In the genomic region with DNA sequence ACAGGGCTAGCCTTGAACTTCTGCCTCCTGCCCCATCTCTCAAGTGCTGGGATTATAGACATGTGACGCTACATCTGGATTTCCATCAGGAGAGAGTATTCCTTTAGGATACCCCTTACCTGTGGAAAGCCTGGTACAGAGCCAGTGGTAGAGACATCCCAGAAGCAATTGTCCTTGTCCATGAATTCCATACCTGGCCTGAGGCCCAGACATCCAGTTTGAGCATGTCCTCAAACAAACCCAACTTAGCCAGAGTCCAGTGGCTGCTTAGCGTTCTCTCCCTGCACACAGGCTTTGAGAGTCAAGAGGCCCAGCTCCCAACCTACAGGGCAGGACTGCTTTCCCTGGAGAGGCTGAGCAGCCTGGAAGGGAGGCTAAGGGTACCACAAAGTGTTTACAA, we compare ENCODE assay signal across 29 mouse cellular contexts. TPM values are rescaled to one million over a fixed set of nuclear protein-coding genes. Genes with fewer than 3 reads are reported as not detected.
DNase-seq lines count a peak whose midpoint lies in the region; ATAC-seq and TF ChIP-seq lines count a peak whose summit lies in the region.
"Had no signal": no experiment of that assay in that cellular context is flagged by ENCODE, and none has a peak within 500 bp of the region (broad histone marks: within the 10 kb centered on the region; RNA-seq: fewer than 3 reads in every experiment).

No protein-coding gene starts in this region.

- 85% methylated on average over 2 of the region's 2 CpGs for WGBS in heart, embryonic 11.5 days (ENCODE audit: insufficient replicate concordance)
- 93% methylated on average over 2 of the region's 2 CpGs for WGBS in kidney, embryonic 14.5 days
- 92% methylated on average over 2 of the region's 2 CpGs for WGBS in forebrain, postnatal 0 days

- no peak overlapping the region for H3K27ac ChIP-seq in heart, embryonic 11.5 days (ENCODE audit: low read depth, low read length)
- H3K27ac ChIP-seq in kidney, embryonic 14.5 days (ENCODE audit: low read depth, low read length) = no peak overlapping the region
- peak overlapping the region; percentile 46; the same call in 1 of the 2 replicates for H3K27ac ChIP-seq in cortical plate, adult 2 months (ENCODE audit: insufficient read depth, low read length)
- H3K27ac ChIP-seq in forebrain, postnatal 0 days (ENCODE audit: low read depth, low read length) = no peak overlapping the region
- H3K27ac ChIP-seq: embryonic facial prominence, embryonic 12.5 days; forebrain, embryonic 10.5 days; forebrain, embryonic 15.5 days; hindbrain, postnatal 0 days; intestine, embryonic 15.5 days; limb, embryonic 10.5 days; limb, embryonic 15.5 days; liver, embryonic 13.5 days; macrophage; midbrain, embryonic 13.5 days; neural tube, embryonic 13.5 days; stomach, postnatal 0 days had no signal

- no peak for TF ChIP-seq POLR2A in cortical plate, adult 2 months (IDR thresholded peaks at IDR 0.05; ENCODE audit: extremely low read depth, insufficient read depth, low read length)

- intact Hi-C loops in heart, postnatal 10 days (cut with DNase I) = no loop called here

- H3K4me2 ChIP-seq in heart, embryonic 11.5 days = no peak overlapping the region
- H3K4me2 ChIP-seq in kidney, embryonic 14.5 days (replicated peaks; ENCODE audit: low read depth, low read length) = no peak overlapping the region
- no peak overlapping the region for H3K4me2 ChIP-seq in forebrain, postnatal 0 days (ENCODE audit: low read depth)
- H3K4me2 ChIP-seq: embryonic facial prominence, embryonic 12.5 days; forebrain, embryonic 15.5 days; intestine, embryonic 15.5 days; limb, embryonic 15.5 days; liver, embryonic 13.5 days; midbrain, embryonic 13.5 days; neural tube, embryonic 13.5 days had no signal

- H3K4me1 ChIP-seq in heart, embryonic 11.5 days (ENCODE audit: control insufficient read depth, insufficient read depth, low read length) = no peaks in the 10 kb centered on the region
- 0 out of 2 replicates have a peak, but pooled peaks cover 3% of the 10 kb centered on the region for H3K4me1 ChIP-seq in kidney, embryonic 14.5 days (ENCODE audit: control insufficient read depth, insufficient read depth, low read length)
- peaks cover 23% of the 10 kb centered on the region for H3K4me1 ChIP-seq in cortical plate, adult 2 months (ENCODE audit: control insufficient read depth, insufficient read depth, low read length)
- H3K4me1 ChIP-seq in forebrain, postnatal 0 days (ENCODE audit: insufficient read depth) = peaks cover 8% of the 10 kb centered on the region; the same call in 1 of the 2 replicates
- H3K4me1 ChIP-seq: intestine, embryonic 15.5 days; limb, embryonic 15.5 days; liver, embryonic 13.5 days had no signal

- no peak for ATAC-seq in heart, embryonic 11.5 days (replicated peaks; ENCODE audit: insufficient number of reproducible peaks, low FRiP score, low TSS enrichment)
- ATAC-seq in kidney, embryonic 14.5 days (ENCODE audit: low FRiP score, low TSS enrichment) = no peak
- ATAC-seq in forebrain, postnatal 0 days = no peak
- ATAC-seq: forebrain, embryonic 15.5 days; hindbrain, postnatal 0 days; intestine, embryonic 15.5 days; lung, postnatal 0 days; midbrain, embryonic 13.5 days had no signal

- H3K9ac ChIP-seq in heart, embryonic 11.5 days (ENCODE audit: low read depth, low read length) = no peak overlapping the region
- no peak overlapping the region for H3K9ac ChIP-seq in kidney, embryonic 14.5 days (ENCODE audit: low read depth, low read length)
- H3K9ac ChIP-seq in forebrain, postnatal 0 days = no peak overlapping the region
- H3K9ac ChIP-seq: embryonic facial prominence, embryonic 12.5 days; forebrain, embryonic 15.5 days; intestine, embryonic 15.5 days; limb, embryonic 15.5 days; liver, embryonic 13.5 days; midbrain, embryonic 13.5 days; neural tube, embryonic 13.5 days had no signal

- peak; percentile 59 to 60 for DNase-seq in heart, postnatal 10 days
- peak; percentile 63 for DNase-seq in kidney, adult 9 months
- peak; percentile 40 for DNase-seq in fat pad, adult 2 months (ENCODE audit: extremely low read depth, low read depth, low spot score)
- DNase-seq in forebrain, postnatal 0 days = no peak
- DNase-seq: B cell, adult 2 months; cerebellum, adult 8-10 months; embryo, embryonic 11 days; gastrocnemius, adult 2 months; gastrocnemius, postnatal 36 days; liver, embryonic 13.5 days; lung, adult 18-20 months; right cerebral cortex, postnatal 4 days; thymus, adult 18-20 months; thymus, postnatal 25 days had no signal

- H3K36me3 ChIP-seq in heart, embryonic 11.5 days (ENCODE audit: control insufficient read depth, insufficient read depth, low read length) = no peaks in the 10 kb centered on the region
- H3K36me3 ChIP-seq in kidney, embryonic 14.5 days (ENCODE audit: control insufficient read depth, insufficient read depth, low read length) = no peaks in the 10 kb centered on the region
- no peaks in the 10 kb centered on the region; the same call in 1 of the 2 replicates for H3K36me3 ChIP-seq in forebrain, postnatal 0 days (ENCODE audit: insufficient read depth)
- H3K36me3 ChIP-seq: embryonic facial prominence, embryonic 12.5 days; forebrain, embryonic 10.5 days; forebrain, embryonic 15.5 days; intestine, embryonic 15.5 days; limb, embryonic 10.5 days; limb, embryonic 15.5 days; liver, embryonic 13.5 days; midbrain, embryonic 13.5 days; neural tube, embryonic 13.5 days had no signal

- H3K9me3 ChIP-seq in heart, embryonic 11.5 days (replicated peaks; ENCODE audit: control insufficient read depth, low read length) = no peaks in the 10 kb centered on the region
- H3K9me3 ChIP-seq in kidney, embryonic 14.5 days (ENCODE audit: control insufficient read depth, low read length) = no peaks in the 10 kb centered on the region
- no peaks in the 10 kb centered on the region for H3K9me3 ChIP-seq in forebrain, postnatal 0 days (ENCODE audit: low read length)
- H3K9me3 ChIP-seq: embryonic facial prominence, embryonic 12.5 days; forebrain, embryonic 10.5 days; forebrain, embryonic 15.5 days; intestine, embryonic 15.5 days; limb, embryonic 10.5 days; limb, embryonic 15.5 days; liver, embryonic 13.5 days; midbrain, embryonic 13.5 days; neural tube, embryonic 13.5 days had no signal

- TF ChIP-seq CTCF in cortical plate, adult 2 months (IDR thresholded peaks at IDR 0.05; ENCODE audit: extremely low read depth, insufficient read depth, low read length) = no peak
- no peak for TF ChIP-seq CTCF in forebrain, postnatal 0 days (IDR thresholded peaks at IDR 0.05; ENCODE audit: low read depth)

- no peaks in the 10 kb centered on the region for H3K27me3 ChIP-seq in heart, embryonic 11.5 days (ENCODE audit: control insufficient read depth, insufficient read depth, low read length)
- H3K27me3 ChIP-seq in kidney, embryonic 14.5 days (ENCODE audit: control insufficient read depth, insufficient read depth, low read length) = no peaks in the 10 kb centered on the region
- H3K27me3 ChIP-seq in forebrain, postnatal 0 days (ENCODE audit: insufficient read depth, low read length) = no peaks in the 10 kb centered on the region
- H3K27me3 ChIP-seq: embryonic facial prominence, embryonic 12.5 days; forebrain, embryonic 15.5 days; intestine, embryonic 15.5 days; limb, embryonic 15.5 days; liver, embryonic 13.5 days; midbrain, embryonic 13.5 days; neural tube, embryonic 13.5 days had no signal

- no peak overlapping the region for H3K4me3 ChIP-seq in heart, embryonic 11.5 days (ENCODE audit: low read depth, low read length)
- H3K4me3 ChIP-seq in kidney, embryonic 14.5 days (ENCODE audit: low read length) = no peak overlapping the region
- no peak overlapping the region for H3K4me3 ChIP-seq in cortical plate, adult 2 months (ENCODE audit: insufficient read depth, low read length)
- no peak overlapping the region for H3K4me3 ChIP-seq in forebrain, postnatal 0 days (ENCODE audit: low read depth, low read length)
- H3K4me3 ChIP-seq: embryonic facial prominence, embryonic 12.5 days; forebrain, embryonic 10.5 days; forebrain, embryonic 15.5 days; gastrocnemius, adult 2 months; intestine, embryonic 15.5 days; limb, embryonic 10.5 days; limb, embryonic 15.5 days; liver, embryonic 13.5 days; midbrain, embryonic 13.5 days; neural tube, embryonic 13.5 days had no signal

RNA-seq across cellular contexts. Expression of a gene that starts 25.0 kb away (rescaled TPM):
- total RNA-seq in heart, postnatal 10 days (2021) = 10 to 100 TPM; 40.7 to 52.8 TPM
- 0.43 and 0.63 TPM in 2 replicates for polyA plus RNA-seq in heart, embryonic 11.5 days (2014; fragmentation: Nextera tagmentation; extraction: Ambion mirVana)
- polyA plus RNA-seq in kidney, embryonic 14.5 days (2014; fragmentation: Nextera tagmentation; extraction: Ambion mirVana) = 4.7 and 5.0 TPM in 2 replicates
- 270 and 278 TPM in 2 replicates for polyA plus RNA-seq in cortical plate, adult 2 months (2012; rRNA removed)
- 582 and 641 TPM in 2 replicates for total RNA-seq in forebrain, postnatal 0 days (2014; rRNA removed)
- 985 and 1,388 TPM in 2 replicates for polyA plus RNA-seq in forebrain, postnatal 0 days (2015; fragmentation: Nextera tagmentation; extraction: Ambion mirVana)
- polyA plus RNA-seq: macrophage had no signal

Comparison
In these comparisons a context has a peak if more than half of its experiments do, and no peak if none do; other contexts are left out.
1. RNA of a gene that starts 25.0 kb away (polyA plus RNA-seq): 985 to 1,388 TPM in forebrain, postnatal 0 days and 270 to 278 TPM in cortical plate, adult 2 months; 4.7 to 5.0 TPM in kidney, embryonic 14.5 days and 0.43 to 0.63 TPM in heart, embryonic 11.5 days; every median in the first group is over 10 times any median in the second.